Mouse (Mus musculus): ENCODE results near the gene Cnpy3. TPM values are rescaled to one million over a fixed set of nuclear protein-coding genes. Genes with fewer than 3 reads are reported as not detected.
A peak's percentile ranks its signal among the peaks of the same experiment; 100 is the strongest.

Gene Cnpy3
- total RNA-seq, 2 experiments from 2014 or later, result 48.2 to 56.3 TPM

- no peak for DNase-seq (ENCODE audit: low spot score in 2 of 2)
These were observed 30.9 kb downstream of the Cnpy3 start for GRCm38 (mm10) chr17:46721077-46721476.

GRCm38 (mm10) chr17:46714756-46715481, 37.1 kb downstream of the Cnpy3 start:
- no peak for DNase-seq (ENCODE audit: low spot score in 2 of 2)

GRCm38 (mm10) chr17:46713849-46714248, 38.2 kb downstream of the Cnpy3 start:
- no peak for DNase-seq (ENCODE audit: low spot score in 2 of 2)

- DNase-seq (ENCODE audit: low spot score in 2 of 2), result no peak
These were observed 39.6 kb downstream of the Cnpy3 start for GRCm38 (mm10) chr17:46712442-46712841.

GRCm38 (mm10) chr17:46711612-46712271, 40.3 kb downstream of the Cnpy3 start:
- peak; percentile 48 to 60 for DNase-seq (ENCODE audit: low spot score in 2 of 2)

GRCm38 (mm10) chr17:46710959-46711597, 40.9 kb downstream of the Cnpy3 start, which contains the start of gene Pex6:
Gene Pex6 (plus strand): TSS chr17:46711463.
- DNase-seq (ENCODE audit: low spot score in 2 of 2), result peak; percentile 90 to 93

GRCm38 (mm10) chr17:46706375-46707089, 45.5 kb downstream of the Cnpy3 start:
- no peak for DNase-seq (ENCODE audit: low spot score in 2 of 2)

GRCm38 (mm10) chr17:46704887-46705835, 46.9 kb downstream of the Cnpy3 start, which contains the start of gene Ppp2r5d:
Gene Ppp2r5d (minus strand): TSS chr17:46705111.
- peak; percentile 93 to 94 for DNase-seq (ENCODE audit: low spot score in 2 of 2)

GRCm38 (mm10) chr17:46703971-46704886, 47.8 kb downstream of the Cnpy3 start:
- no peak for DNase-seq (ENCODE audit: low spot score in 2 of 2)

GRCm38 (mm10) chr17:46702506-46702905, 49.5 kb downstream of the Cnpy3 start:
- no peak for DNase-seq (ENCODE audit: low spot score in 2 of 2)

GRCm38 (mm10) chr17:46702100-46702499, 49.9 kb downstream of the Cnpy3 start:
- no peak for DNase-seq (ENCODE audit: low spot score in 2 of 2)

GRCm38 (mm10) chr17:46701489-46701888, 50.5 kb downstream of the Cnpy3 start:
- DNase-seq (ENCODE audit: low spot score in 2 of 2), result no peak

- DNase-seq (ENCODE audit: low spot score in 2 of 2), result no peak
These were observed 52.1 kb downstream of the Cnpy3 start for GRCm38 (mm10) chr17:46699912-46700311.

- DNase-seq (ENCODE audit: low spot score in 2 of 2), result no peak
These were observed 52.8 kb downstream of the Cnpy3 start for GRCm38 (mm10) chr17:46699245-46699644.

- DNase-seq (ENCODE audit: low spot score in 2 of 2), result no peak
These were observed 53.5 kb downstream of the Cnpy3 start for GRCm38 (mm10) chr17:46698515-46698914.

GRCm38 (mm10) chr17:46694517-46695063, 57.4 kb downstream of the Cnpy3 start:
- no peak for DNase-seq (ENCODE audit: low spot score in 2 of 2)

- DNase-seq (ENCODE audit: low spot score in 2 of 2), result no peak
These were observed 60.6 kb downstream of the Cnpy3 start for GRCm38 (mm10) chr17:46691390-46691789.

- DNase-seq (ENCODE audit: low spot score in 2 of 2), result no peak
These were observed 61.3 kb downstream of the Cnpy3 start for GRCm38 (mm10) chr17:46690665-46691064.

- DNase-seq (ENCODE audit: low spot score in 2 of 2), result no peak
These were observed 66.1 kb downstream of the Cnpy3 start for GRCm38 (mm10) chr17:46685913-46686312.
